Mouse (Mus musculus): ENCODE data around the gene Olfr681.
A peak's percentile ranks its signal among the peaks of the same experiment; 100 is the strongest.
"Not testable (repeated sequence)": the region's sequence is repeated elsewhere in the genome, so short reads cannot be mapped to it uniquely, and the experiment has no call there.

The Olfr681 gene

GRCm38 (mm10) chr7:105116536-105116935 lies at the start of gene Olfr681:
Gene Olfr681 (plus strand): TSS chr7:105116836.
- no peak for DNase-seq (ENCODE audit: low spot score in 2 of 2)

GRCm38 (mm10) chr7:105080905-105081304 lies 35.7 kb upstream of the Olfr681 start, which contains the start of gene Olfr679:
Gene Olfr679 (plus strand): TSS chr7:105081205.
- no peak for DNase-seq (ENCODE audit: low spot score in 2 of 2)

GRCm38 (mm10) chr7:105092717-105093116 lies 23.9 kb upstream of the Olfr681 start, which contains the start of gene Olfr680-ps1:
Gene Olfr680-ps1 (minus strand): TSS chr7:105092817.
- not testable (repeated sequence) for DNase-seq (ENCODE audit: low spot score in 2 of 2)

- no peak for DNase-seq (ENCODE audit: low spot score in 2 of 2)
These were observed 24.6 kb downstream of the Olfr681 start for GRCm38 (mm10) chr7:105141275-105141674.

GRCm38 (mm10) chr7:105146912-105147311 lies 30.3 kb downstream of the Olfr681 start, which contains the start of gene Olfr683:
Gene Olfr683 (minus strand): TSS chr7:105147012.
- DNase-seq (ENCODE audit: low spot score in 2 of 2): no peak

GRCm38 (mm10) chr7:105163553-105163952 lies 46.9 kb downstream of the Olfr681 start, which contains the start of gene Olfr684:
Gene Olfr684 (minus strand): TSS chr7:105163653.
- no peak for DNase-seq (ENCODE audit: low spot score in 2 of 2)

- peak in 1 of 2 experiments; percentile 24 for DNase-seq (ENCODE audit: low spot score in 2 of 2)
These were observed 54.1 kb downstream of the Olfr681 start for GRCm38 (mm10) chr7:105170773-105171172.

Measured in frontal cortex, postnatal 14 days (tissue).